Mouse (Mus musculus) embryo, embryonic 11 days (tissue): Measurements from ENCODE around the gene Mpv17l2.

Experiments
- DNase-seq: peaks from one replicate; pipeline ENCODE4 v3.0.0-alpha.2; 2015

The Mpv17l2 gene

GRCm38 (mm10) chr8:70760775-70761406 is at the start of gene Mpv17l2:
Gene Mpv17l2, minus strand, starts transcription at chr8:70760946.
- DNase-seq: peak; percentile 98

DNA sequence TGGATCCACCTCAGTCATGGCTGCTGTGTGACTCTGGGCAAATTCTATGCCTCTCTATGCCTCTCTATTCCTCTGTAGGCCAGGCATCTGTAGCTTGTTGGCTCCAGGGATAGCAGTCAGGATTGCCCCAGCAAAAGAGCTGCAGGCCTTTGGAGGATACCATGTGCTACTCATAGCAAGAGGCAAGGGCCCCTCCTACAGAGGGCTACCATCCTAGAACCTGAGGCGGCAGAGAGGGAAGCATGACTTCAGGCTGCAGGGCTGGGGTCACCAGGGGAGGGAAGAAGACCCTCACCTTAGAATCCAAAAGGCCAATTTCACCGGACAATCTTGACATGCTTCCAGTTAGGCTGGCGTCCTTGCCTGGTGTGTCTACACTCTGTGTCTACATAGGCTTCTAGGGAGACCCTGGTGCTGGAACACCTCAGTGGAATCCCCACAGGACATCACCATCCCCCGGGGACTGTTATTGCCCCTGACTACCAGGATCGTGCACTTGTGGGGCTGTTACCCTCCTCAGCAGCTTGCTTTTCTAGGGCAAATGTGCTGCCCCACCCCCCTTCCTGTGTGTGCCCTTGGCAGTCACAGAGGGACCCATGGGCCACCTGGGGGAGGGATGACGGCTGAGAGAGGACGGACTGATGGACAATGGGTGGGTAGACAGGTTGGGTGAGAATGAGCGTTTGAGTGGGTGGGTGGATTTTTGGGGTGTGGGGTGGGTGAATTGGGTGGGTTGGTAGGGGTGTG is 48.4 kb upstream of the Mpv17l2 start:
- DNase-seq: no peak

DNA sequence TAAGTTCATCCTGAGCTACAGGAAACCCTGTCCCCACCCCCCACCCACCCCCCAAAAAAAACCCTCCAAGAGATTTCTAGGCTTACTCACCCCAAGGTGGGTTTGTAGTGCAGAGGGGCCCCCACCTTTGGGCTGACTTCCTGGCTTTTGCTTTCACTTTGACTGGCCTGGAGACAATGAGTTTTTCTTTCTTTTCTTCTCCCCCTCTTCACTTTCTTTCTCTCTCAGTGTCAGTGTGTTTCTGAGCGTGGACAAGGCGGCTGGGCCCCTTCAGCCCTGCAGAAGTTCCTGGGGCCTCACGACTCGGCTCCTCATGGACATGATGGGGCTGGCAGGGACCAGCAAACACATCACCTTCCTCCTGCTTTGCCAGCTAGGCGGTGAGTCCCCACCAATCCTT is 47.5 kb upstream of the Mpv17l2 start, which contains the start of gene Il12rb1:
TSS of gene Il12rb1 (plus strand) at position 211 of the 400 bp plus-strand sequence.
- no peak for DNase-seq

GRCm38 (mm10) chr8:70807304-70807703 is 46.6 kb upstream of the Mpv17l2 start:
- DNase-seq: no peak

- DNase-seq: no peak
Measured at GRCm38 (mm10) chr8:70806541-70806940, 45.8 kb upstream of the Mpv17l2 start.

DNA sequence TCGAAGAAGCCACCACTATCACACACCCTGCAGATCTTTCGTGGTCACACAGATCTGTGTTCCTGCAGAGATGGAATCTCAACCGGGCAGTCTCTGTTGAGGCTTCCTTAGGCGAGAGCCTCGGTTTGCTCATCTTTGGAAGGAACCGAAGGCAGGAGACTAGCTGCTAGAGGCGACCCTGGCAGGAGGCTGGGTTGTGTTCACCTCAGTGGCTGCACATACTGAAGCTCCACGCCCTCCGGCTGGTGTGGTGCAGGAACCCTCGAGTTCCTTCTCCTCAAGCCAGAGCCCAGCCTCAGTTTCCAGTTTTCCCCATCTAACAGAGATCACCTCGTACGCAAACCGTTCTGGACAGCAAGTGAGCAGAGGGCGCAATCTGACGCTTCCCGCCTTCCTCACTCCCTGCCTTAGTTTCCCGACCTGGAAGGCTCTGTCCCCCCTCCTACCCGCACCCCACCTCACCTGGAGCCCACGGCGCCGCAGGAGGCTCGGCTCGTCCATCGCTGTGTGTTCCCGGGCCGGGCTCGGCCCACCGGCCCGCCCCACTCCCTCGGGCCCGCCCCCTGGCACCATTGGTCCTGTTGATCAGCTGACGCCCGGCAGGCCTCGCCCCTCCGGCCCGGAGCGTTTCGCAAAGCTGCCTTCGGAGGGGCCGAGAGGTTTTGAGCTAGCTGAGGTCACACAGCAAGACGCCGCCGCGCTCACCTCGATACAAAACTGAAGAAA is 43.9 kb upstream of the Mpv17l2 start, which contains the start of gene Mast3:
TSS of gene Mast3 (minus strand) at position 574 of the 726 bp plus-strand sequence.
- peak; percentile 93 for DNase-seq

DNA sequence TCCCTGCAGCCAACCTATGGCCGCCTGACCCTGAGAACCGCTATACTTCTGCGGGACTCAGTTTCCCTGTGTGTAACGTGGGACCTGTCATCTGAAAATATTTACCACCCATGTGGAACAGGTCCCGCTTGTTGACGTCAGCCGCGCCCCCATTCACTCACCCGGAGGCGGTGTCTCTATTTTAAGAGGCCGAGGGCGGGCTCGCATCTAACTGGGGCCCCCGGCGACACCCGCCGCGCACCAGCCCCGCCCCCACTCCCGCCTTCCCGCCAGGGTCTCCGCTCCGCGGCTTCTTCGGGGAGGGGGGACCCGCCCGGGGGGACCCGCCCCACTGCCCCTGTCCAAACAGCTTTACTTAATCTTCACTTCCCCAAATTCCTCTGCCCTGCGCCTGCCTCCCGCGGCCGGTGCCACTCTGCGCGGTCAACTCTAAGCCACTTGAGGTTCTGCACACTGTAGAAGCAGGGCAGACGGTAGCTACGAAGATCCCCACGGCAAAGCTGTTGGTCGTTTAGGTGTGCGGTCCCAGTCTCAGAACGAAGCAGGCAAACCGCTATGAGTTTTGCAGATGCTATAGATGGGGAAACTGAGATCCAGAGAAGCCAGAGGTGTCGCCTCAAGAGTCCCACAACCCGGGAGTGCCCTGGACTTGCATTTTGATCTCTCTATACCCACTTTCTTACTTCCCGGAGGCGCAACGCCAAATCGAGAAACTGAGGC is 43.2 kb upstream of the Mpv17l2 start:
- peak; percentile 46 for DNase-seq

DNA sequence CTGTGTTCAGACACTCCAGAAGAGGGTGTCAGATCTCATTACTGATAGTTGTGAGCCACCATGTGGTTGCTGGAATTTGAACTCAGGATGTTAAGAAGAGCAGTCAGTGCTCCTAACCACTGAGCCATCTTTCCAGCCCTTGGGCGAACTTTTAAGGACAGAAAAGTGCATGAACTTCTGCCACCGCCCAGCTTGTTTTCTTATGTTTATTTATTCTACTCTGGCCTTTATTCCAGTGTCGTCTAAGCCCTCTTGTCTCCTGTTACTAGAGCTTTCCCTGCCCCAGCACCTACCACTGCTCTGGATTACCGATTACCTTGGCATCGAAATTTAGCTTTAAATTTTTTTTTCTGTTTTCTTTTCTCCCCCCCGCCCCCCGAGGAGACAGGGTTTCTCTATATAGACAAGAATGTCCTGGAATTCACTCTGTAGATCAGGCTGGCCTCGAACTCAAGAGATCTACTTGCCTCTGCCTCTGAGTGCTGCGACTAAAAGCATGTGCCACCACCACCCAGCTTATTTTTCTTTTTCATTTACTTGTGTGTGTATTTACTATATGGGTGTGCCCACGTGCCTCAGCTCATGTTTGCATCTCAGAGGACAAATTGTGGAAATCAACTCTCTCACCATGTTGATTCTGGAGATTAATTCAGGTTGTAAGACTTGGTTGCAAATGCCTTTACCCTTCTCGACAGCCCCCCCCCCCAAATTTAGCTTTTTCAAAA is 42.2 kb upstream of the Mpv17l2 start:
- no peak for DNase-seq

- DNase-seq: no peak
Measured at GRCm38 (mm10) chr8:70801830-70802229, 41.1 kb upstream of the Mpv17l2 start.

DNA sequence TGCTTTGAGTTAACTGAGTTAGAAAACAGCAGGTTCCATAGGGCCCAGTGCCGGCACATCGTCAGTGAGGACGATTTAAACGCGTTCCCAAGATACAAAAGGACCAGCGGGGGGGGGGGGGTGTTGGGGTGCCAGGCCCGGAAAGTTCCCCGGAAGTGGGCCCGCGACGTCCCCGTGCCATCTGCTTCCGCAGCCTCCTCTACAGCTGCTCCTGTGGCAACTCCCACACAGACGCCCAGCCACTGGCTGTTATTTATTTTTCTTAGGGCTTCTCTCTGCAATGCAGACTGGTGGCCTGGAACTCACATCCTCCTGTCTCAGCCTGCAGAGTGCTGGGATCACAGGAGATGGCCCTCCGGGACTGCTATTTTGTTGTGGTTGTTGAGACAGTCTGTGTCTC is 40.4 kb upstream of the Mpv17l2 start:
- no peak for DNase-seq

DNA sequence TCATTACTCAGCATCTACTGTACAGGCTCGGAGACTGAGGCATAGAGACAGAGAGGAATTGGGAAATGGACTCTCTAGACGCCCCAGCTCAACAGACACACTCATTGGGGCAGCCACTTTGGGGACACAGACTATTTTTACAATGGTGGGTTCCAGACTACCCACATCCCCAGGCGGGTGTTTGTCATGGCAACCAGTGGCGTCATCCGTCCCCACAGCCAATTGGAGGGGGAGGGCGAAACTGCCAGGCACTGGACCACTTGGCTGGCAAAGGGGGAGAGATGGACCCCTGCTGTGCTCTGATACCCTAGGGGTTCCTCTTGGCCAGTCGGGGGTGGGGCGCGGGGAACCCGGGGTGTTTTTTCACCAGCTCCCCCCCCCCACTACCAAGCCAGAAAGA is 39.9 kb upstream of the Mpv17l2 start:
- DNase-seq: no peak

DNA sequence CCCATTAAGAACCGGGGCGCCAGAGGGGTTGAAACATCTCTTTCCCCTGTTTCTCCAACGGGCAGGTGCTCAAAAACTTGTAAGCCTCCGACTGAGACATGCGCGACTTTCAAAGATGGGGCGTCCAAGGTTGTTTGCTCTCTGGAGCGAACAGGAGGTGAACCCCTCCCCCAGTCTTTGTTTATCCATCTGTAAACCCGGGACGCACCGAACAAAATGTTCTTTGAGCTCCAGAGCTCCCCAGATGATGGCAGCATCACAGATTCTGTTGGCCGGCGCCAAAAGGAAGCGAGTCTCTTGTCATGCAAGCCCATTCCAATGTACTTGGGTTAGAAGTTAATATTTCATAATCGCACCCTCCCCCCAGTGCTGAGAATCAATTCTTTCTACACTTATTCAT is 37.5 kb upstream of the Mpv17l2 start:
- DNase-seq: no peak

GRCm38 (mm10) chr8:70797081-70798070 is 36.6 kb upstream of the Mpv17l2 start:
- DNase-seq: peak; percentile 94

- DNase-seq: no peak
Measured at GRCm38 (mm10) chr8:70796403-70797080, 35.8 kb upstream of the Mpv17l2 start.

DNA sequence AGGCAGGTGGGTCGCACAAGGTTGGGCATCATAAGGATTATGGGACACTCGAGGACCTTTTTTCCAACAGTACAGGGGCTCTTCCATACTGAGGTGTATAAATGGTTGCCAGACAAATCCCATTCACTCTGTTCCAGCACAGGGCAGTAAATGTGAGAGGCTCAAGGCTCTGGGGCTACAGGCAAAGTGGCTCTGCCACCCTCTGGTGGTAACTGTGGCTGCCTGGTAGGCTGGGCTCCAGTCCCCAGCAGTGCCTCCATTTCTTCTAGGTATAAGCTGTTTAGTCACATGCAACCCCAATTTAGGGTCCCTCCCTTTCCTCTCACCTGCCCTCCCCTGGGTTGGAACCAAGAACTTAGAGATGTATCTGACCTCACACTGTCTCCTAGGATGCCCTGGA is 34.6 kb upstream of the Mpv17l2 start:
- no peak for DNase-seq

GRCm38 (mm10) chr8:70794215-70794614 is 33.5 kb upstream of the Mpv17l2 start:
- DNase-seq: no peak

GRCm38 (mm10) chr8:70792700-70793099 is 32.0 kb upstream of the Mpv17l2 start:
- DNase-seq: no peak

DNA sequence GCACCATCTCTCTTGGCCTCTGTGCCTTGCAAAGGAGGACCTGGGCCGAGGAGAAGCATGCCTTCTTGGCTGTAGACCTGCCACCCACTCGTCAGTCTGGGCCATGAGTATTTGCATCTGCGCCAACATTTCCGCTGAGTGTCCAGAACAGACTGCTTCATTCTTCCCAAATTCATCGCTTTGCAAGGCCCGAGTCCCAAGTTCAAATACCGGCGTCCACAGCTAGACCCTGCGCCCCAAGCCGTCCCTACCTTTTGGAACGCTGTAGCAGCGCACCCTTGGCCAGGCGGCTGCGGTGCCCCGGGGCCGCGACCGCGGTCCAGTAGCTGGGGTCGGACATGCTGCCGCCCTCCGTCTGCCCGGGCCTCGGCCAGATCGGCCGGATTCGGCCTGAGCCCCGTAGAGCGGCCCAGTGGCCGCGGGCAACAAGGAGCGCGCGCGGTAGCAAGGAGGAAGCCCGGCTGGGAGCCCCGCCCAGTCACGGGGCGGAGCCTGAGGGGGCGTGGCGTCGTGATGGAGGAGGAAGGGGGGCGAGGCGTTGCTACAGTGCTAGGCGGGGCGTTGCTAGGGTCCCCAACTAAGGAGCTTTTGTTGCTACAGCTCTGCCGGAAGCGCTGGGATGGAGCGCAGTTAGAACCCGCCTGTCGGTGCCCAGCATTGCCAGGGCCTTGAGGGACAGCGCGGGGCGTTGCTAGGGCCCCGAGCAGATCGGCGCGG is 31.4 kb upstream of the Mpv17l2 start:
- peak; percentile 98 for DNase-seq

DNA sequence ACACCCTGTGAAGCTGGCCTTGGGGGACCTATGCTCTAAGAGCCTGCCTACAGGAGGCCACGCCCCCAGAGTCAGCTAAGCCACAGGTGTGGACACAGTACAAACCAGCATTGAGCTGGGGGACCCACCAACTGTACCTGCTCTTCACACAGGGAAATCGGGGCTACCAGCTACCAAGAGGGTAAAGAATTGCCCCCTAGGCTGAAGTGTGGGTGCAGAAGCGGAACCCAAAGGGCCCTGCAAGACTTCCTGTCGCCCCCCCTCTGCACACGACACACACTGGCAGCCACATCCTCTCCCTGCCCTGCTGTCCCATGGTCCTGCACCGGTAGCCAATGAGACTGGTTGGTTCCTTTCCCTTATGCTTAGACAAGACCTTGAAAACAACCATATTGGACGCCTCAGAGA is 30.6 kb upstream of the Mpv17l2 start:
- DNase-seq: no peak

- DNase-seq: no peak
Measured at GRCm38 (mm10) chr8:70790846-70791245, 30.1 kb upstream of the Mpv17l2 start.
